Mouse (Mus musculus): ENCODE measurements around the gene Prrc2a. TPM values are rescaled to one million over a fixed set of nuclear protein-coding genes. Genes with fewer than 3 reads are reported as not detected.
A peak's percentile ranks its signal among the peaks of the same experiment; 100 is the strongest.

Gene Prrc2a
- polyA plus RNA-seq, 1 experiment = 146 TPM

DNA sequence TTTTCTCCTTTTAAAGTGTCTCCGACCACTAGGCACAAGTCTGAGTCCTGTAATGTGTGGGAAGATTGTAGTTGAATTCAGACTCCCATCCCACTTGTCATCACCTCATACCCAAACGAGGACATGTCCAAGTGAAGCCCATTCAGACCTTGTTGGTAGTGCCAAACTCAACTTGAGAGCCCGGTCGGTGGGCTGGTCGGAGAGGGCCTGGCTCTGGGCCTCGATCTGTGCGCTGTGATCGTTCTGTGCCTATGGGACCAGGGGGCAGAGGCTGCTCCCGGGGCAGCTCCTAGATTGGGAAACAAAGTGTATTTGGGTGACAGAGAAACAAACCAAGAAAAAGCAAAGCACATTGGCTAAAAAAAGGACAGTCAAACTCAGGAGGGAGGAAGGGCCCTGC lies 11.6 kb downstream of the Prrc2a start:
- H3K4me3 ChIP-seq (ENCODE audit: insufficient read depth, low read depth, low read length) = no peak overlapping the region
- H3K4me1 ChIP-seq (ENCODE audit: control insufficient read depth, insufficient read depth, low read length) = no peaks in the 10 kb centered on the region
- 81% methylated on average over 9 of the region's 9 CpGs for WGBS
- no peak overlapping the region for H3K27ac ChIP-seq (ENCODE audit: insufficient read depth, low read depth, low read length)
- TF ChIP-seq CTCF (IDR thresholded peaks at IDR 0.05; ENCODE audit: insufficient read depth, low read depth, low read length) = no peak
- TF ChIP-seq POLR2A (IDR thresholded peaks at IDR 0.05; ENCODE audit: insufficient read depth, low read depth, low read length) = no peak

GRCm38 (mm10) chr17:35152121-35152520 lies 12.6 kb downstream of the Prrc2a start:
- no peaks in the 10 kb centered on the region for H3K4me1 ChIP-seq (ENCODE audit: control insufficient read depth, insufficient read depth, low read length)
- WGBS = 89% methylated on average over 4 of the region's 4 CpGs
- TF ChIP-seq CTCF (IDR thresholded peaks at IDR 0.05; ENCODE audit: insufficient read depth, low read depth, low read length) (no peak), POLR2A (IDR thresholded peaks at IDR 0.05; ENCODE audit: insufficient read depth, low read depth, low read length) (no peak)
- H3K27ac ChIP-seq (ENCODE audit: insufficient read depth, low read depth, low read length) = no peak overlapping the region
- H3K4me3 ChIP-seq (ENCODE audit: insufficient read depth, low read depth, low read length) = no peak overlapping the region

GRCm38 (mm10) chr17:35147922-35148639 lies 16.6 kb downstream of the Prrc2a start:
- 42% methylated on average over 5 of the region's 5 CpGs for WGBS
- no peak overlapping the region for H3K27ac ChIP-seq (ENCODE audit: insufficient read depth, low read depth, low read length)

DNA sequence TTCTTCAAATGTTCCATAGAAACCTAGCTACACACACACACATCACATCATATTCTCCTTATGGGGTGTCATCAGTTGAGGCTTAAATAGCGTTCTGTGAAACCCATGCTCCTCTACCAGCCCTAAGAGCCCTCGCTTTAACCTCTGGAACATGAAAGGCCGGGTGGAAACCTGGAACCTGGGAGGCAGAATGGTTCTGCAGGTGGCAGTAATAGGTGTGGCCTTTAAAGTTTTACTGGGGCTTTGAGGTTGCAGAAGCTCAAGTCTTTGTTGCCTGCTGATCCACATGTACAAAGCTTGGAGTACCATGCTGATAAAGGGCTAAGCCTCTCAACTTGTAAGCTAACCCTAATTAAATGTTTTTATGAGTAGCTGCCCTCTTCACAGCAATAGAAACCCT lies 17.3 kb downstream of the Prrc2a start:
- Histone ChIP-seq H3K4me1 (ENCODE audit: control insufficient read depth, insufficient read depth, low read length) (no peaks in the 10 kb centered on the region), H3K4me3 (ENCODE audit: insufficient read depth, low read depth, low read length) (no peak overlapping the region), H3K27ac (ENCODE audit: insufficient read depth, low read depth, low read length) (no peak overlapping the region)
- WGBS = 54% methylated on average over 3 of the region's 3 CpGs
- TF ChIP-seq CTCF (IDR thresholded peaks at IDR 0.05; ENCODE audit: insufficient read depth, low read depth, low read length) (no peak), POLR2A (IDR thresholded peaks at IDR 0.05; ENCODE audit: insufficient read depth, low read depth, low read length) (no peak)

More at GRCm38 (mm10) chr17:35147922-35148639, 16.6 kb downstream of the Prrc2a start:
- TF ChIP-seq POLR2A (IDR thresholded peaks at IDR 0.05; ENCODE audit: insufficient read depth, low read depth, low read length) (no peak), CTCF (IDR thresholded peaks at IDR 0.05; ENCODE audit: insufficient read depth, low read depth, low read length) (no peak)
- H3K4me3 ChIP-seq (ENCODE audit: insufficient read depth, low read depth, low read length) = no peak overlapping the region
- H3K4me1 ChIP-seq (ENCODE audit: control insufficient read depth, insufficient read depth, low read length) = no peaks in the 10 kb centered on the region

- Histone ChIP-seq H3K4me1 (ENCODE audit: control insufficient read depth, insufficient read depth, low read length) (no peaks in the 10 kb centered on the region), H3K4me3 (ENCODE audit: insufficient read depth, low read depth, low read length) (no peak overlapping the region), H3K27ac (ENCODE audit: insufficient read depth, low read depth, low read length) (no peak overlapping the region)
- 73% methylated on average over 5 of the region's 5 CpGs for WGBS
- TF ChIP-seq POLR2A (IDR thresholded peaks at IDR 0.05; ENCODE audit: insufficient read depth, low read depth, low read length) (no peak), CTCF (IDR thresholded peaks at IDR 0.05; ENCODE audit: insufficient read depth, low read depth, low read length) (no peak)
Measured at GRCm38 (mm10) chr17:35146139-35146538, 18.6 kb downstream of the Prrc2a start.

GRCm38 (mm10) chr17:35141971-35142370 lies 22.7 kb downstream of the Prrc2a start:
- TF ChIP-seq CTCF (IDR thresholded peaks at IDR 0.05; ENCODE audit: insufficient read depth, low read depth, low read length) (no peak), POLR2A (IDR thresholded peaks at IDR 0.05; ENCODE audit: insufficient read depth, low read depth, low read length) (no peak)
- 84% methylated on average over 6 of the region's 6 CpGs for WGBS
- Histone ChIP-seq H3K4me1 (ENCODE audit: control insufficient read depth, insufficient read depth, low read length) (peaks cover 2% of the 10 kb centered on the region), H3K27ac (ENCODE audit: insufficient read depth, low read depth, low read length) (no peak overlapping the region), H3K4me3 (ENCODE audit: insufficient read depth, low read depth, low read length) (no peak overlapping the region)

DNA sequence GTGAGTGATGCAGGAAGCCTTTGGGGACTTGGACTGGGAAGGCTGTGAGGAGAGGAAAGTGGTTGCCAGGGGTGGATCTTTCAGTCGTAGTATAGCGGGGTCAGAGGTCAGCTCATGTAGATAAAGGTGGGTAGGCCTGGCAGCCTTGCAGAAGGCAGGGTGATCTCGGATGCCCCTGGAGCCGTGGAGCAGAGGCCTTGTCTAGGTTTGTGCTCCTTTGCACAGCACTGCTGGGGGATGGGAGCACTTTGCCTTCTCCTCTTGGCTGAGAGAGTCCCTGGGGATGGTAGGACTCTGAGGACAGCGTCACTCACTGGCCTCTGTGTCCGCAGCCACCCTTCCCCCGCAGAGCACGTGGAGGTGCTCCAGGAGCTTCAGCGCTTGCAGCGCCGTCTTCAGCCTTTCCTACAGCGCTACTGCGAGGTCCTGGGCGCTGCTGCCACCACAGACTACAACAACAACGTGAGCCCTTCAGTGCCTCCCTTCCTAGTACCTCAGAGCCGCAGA lies 24.2 kb downstream of the Prrc2a start:
- H3K4me3 ChIP-seq (ENCODE audit: insufficient read depth, low read depth, low read length) = no peak overlapping the region
- 80% methylated on average over 16 of the region's 16 CpGs for WGBS
- TF ChIP-seq POLR2A (IDR thresholded peaks at IDR 0.05; ENCODE audit: insufficient read depth, low read depth, low read length) = no peak
- no peak for TF ChIP-seq CTCF (IDR thresholded peaks at IDR 0.05; ENCODE audit: insufficient read depth, low read depth, low read length)
- peaks cover 2% of the 10 kb centered on the region for H3K4me1 ChIP-seq (ENCODE audit: control insufficient read depth, insufficient read depth, low read length)
- H3K27ac ChIP-seq (ENCODE audit: insufficient read depth, low read depth, low read length) = no peak overlapping the region

DNA sequence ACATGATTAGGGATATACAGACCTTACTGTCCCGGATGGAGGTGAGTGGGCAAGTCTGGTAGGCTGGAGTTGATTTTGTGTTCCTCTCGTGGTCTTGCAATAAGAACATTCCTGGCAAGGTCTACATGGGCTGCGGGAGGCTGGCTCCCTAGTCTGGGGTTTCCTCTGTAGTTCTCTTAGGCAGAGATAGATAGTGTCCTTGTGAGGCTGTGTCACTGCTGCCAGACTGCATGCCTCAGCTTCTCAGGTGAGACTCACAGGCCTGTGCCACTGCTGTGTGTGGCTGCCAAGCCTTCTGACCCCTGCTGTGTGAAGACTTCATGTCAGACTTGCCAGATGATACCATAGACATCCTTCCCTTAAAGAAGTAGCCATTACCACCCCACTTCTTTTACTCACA lies 25.4 kb downstream of the Prrc2a start:
- Histone ChIP-seq H3K4me3 (ENCODE audit: insufficient read depth, low read depth, low read length) (no peak overlapping the region), H3K4me1 (ENCODE audit: control insufficient read depth, insufficient read depth, low read length) (peaks cover 2% of the 10 kb centered on the region), H3K27ac (ENCODE audit: insufficient read depth, low read depth, low read length) (no peak overlapping the region)
- 94% methylated on average over 3 of the region's 3 CpGs for WGBS
- TF ChIP-seq POLR2A (IDR thresholded peaks at IDR 0.05; ENCODE audit: insufficient read depth, low read depth, low read length) = no peak
- no peak for TF ChIP-seq CTCF (IDR thresholded peaks at IDR 0.05; ENCODE audit: insufficient read depth, low read depth, low read length)

DNA sequence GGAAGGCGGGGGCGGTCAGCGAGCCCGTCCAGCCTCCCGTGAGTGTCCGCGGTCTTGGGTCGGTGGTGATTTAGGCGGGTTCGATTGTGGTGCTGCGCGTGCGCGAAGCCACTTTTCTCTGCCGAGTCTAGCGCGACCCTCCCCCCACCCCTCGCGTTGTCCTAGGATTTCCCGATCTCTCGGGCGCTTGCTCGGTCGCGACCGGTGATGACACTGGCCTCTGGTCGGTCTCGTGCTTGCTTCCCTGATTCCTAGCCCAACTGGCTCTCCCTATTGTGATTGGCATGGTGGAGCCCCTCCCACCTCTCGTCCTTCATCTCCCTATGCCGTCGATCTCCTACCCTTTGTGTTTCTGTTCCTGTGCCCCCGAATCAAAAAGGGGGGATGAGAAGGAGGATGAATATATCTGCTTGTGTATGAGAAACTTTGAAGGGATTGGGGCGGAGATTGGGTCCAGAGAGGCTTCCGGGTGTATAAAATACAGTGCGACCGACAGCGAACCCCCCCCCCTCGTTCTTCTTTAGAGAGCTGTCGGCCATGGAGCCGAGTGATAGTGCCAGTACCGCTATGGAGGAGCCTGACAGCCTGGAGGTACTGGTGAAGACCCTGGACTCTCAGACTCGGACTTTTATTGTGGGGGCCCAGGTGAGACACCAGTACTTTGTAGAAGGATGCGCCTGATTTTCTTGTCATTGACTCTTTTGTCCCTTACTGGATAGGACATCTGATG lies 28.9 kb downstream of the Prrc2a start:
- Histone ChIP-seq H3K4me1 (ENCODE audit: control insufficient read depth, insufficient read depth, low read length) (peaks cover 2% of the 10 kb centered on the region), H3K4me3 (ENCODE audit: insufficient read depth, low read depth, low read length) (peak overlapping the region; percentile 81), H3K27ac (ENCODE audit: insufficient read depth, low read depth, low read length) (peak overlapping the region; percentile 83)
- WGBS = under 1% methylated on average over 43 of the region's 43 CpGs
- TF ChIP-seq POLR2A (IDR thresholded peaks at IDR 0.05; ENCODE audit: insufficient read depth, low read depth, low read length) (no peak), CTCF (IDR thresholded peaks at IDR 0.05; ENCODE audit: insufficient read depth, low read depth, low read length) (no peak)
